Mouse (Mus musculus): ENCODE results near the gene Slc30a7. TPM values are rescaled to one million over a fixed set of nuclear protein-coding genes. Genes with fewer than 3 reads are reported as not detected.

Slc30a7 gene
- polyA plus RNA-seq, 1 experiment from 2014 or later, result 14.2 TPM

DNA sequence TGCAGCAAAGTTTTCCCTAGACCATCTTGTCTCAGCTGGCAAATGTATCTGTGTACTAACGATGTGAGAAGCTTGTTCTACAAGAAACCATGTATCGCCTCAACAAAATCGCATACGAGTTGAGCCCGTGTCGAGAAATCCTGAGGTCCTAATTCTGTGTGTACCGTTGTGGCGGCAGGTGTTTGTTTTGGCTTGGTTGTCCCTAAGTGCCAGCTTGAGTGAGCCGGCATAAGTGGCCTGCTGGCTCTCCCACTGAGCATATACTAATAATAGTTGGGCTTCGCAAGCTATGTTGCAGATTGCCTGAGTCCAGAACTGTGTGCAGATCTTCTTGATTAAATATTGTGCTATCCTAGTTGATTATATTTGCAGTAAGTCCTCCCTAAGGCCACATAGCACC lies 18.5 kb upstream of the Slc30a7 start:
- no peak overlapping the region for H3K9ac ChIP-seq (ENCODE audit: low read depth, low read length)
- H3K27ac ChIP-seq (ENCODE audit: low read length), result no peak overlapping the region
- no peak for ATAC-seq
- H3K27me3 ChIP-seq (ENCODE audit: control insufficient read depth, insufficient read depth, low read depth, low read length), result no peaks in the 10 kb centered on the region
- H3K4me3 ChIP-seq (ENCODE audit: low read depth, low read length), result no peak overlapping the region
- no peaks in the 10 kb centered on the region for H3K9me3 ChIP-seq (replicated peaks; ENCODE audit: control insufficient read depth, low read length, poor library complexity, severe bottlenecking)
- H3K4me1 ChIP-seq (ENCODE audit: control insufficient read depth, insufficient read depth, low read length), result no peaks in the 10 kb centered on the region
- H3K4me2 ChIP-seq (ENCODE audit: low read length), result no peak overlapping the region
- H3K36me3 ChIP-seq (ENCODE audit: control insufficient read depth, insufficient read depth, low read length), result no peaks in the 10 kb centered on the region; the same call in 1 of the 2 replicates
- WGBS, result 86% methylated on average over 10 of the region's 10 CpGs

DNA sequence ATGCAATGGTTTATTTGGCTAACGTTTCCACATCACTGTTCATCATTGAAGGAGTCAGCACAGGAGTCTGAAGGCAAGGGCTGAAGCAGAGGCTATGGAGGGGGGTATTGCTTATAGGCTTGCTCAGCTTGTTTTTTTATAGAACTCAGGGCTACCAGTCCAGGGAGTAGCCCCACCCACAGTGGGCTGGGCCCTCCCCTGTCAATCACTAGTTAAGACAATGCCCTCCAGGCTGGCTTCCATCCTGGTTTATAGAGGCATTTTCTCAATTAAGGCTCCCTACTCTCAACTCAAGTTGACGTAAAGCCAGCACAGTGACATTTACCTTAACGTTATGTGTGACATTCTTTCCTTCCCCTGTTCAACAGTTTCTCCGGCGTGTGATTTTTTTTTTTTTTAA lies 17.5 kb upstream of the Slc30a7 start:
- Histone ChIP-seq H3K4me1 (ENCODE audit: control insufficient read depth, insufficient read depth, low read length) (no peaks in the 10 kb centered on the region), H3K27ac (ENCODE audit: low read length) (no peak overlapping the region), H3K4me2 (ENCODE audit: low read length) (no peak overlapping the region), H3K9me3 (replicated peaks; ENCODE audit: control insufficient read depth, low read length, poor library complexity, severe bottlenecking) (no peaks in the 10 kb centered on the region), H3K4me3 (ENCODE audit: low read depth, low read length) (no peak overlapping the region), H3K36me3 (ENCODE audit: control insufficient read depth, insufficient read depth, low read length) (no peaks in the 10 kb centered on the region; the same call in 1 of the 2 replicates), H3K27me3 (ENCODE audit: control insufficient read depth, insufficient read depth, low read depth, low read length) (no peaks in the 10 kb centered on the region), H3K9ac (ENCODE audit: low read depth, low read length) (no peak overlapping the region)
- no peak for ATAC-seq
- WGBS, result 88% methylated on average over 5 of the region's 5 CpGs

DNA sequence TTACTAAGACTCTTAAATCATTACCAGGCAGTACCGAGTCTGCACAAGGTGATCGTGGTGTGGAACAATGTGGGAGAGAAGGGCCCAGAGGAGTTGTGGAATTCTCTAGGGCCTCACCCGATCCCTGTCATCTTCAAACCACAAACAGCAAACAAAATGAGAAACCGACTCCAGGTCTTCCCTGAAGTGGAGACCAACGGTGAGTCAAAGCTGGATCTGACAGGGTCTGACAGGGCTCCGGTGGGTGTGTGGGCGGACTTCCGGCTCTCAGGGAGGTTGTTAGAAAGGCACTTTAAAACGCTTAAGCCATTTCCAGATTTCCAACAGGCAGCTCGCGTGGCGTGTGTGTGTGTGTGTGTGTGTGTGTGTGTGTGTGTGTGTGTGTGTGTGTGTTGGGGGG lies 17.0 kb upstream of the Slc30a7 start:
- ATAC-seq, result no peak
- 91% methylated on average over 12 of the region's 12 CpGs for WGBS
- H3K27me3 ChIP-seq (ENCODE audit: control insufficient read depth, insufficient read depth, low read depth, low read length), result no peaks in the 10 kb centered on the region

DNA sequence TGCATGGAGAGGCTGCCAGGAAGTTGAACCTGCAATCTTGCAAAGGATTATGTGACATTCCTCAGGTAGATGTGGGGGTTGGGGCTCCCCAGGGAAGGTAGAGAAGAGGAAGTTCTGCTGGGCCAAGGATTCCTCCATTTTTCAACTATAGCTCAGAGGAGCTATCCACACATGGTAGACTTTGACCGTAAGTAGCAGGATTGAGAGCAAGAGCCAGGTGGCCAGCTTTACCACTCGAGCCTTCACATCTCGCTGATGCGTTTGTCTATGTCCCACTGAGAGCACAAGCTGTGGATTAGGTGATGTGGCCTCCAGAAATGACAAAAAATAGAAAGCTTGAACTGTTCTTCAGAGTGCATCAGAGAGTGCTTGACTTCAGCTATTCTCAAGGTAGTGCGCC lies 11.9 kb upstream of the Slc30a7 start:
- H3K4me2 ChIP-seq (ENCODE audit: low read length), result no peak overlapping the region
- no peak overlapping the region for H3K27ac ChIP-seq (ENCODE audit: low read length)
- ATAC-seq, result no peak
- H3K27me3 ChIP-seq (ENCODE audit: control insufficient read depth, insufficient read depth, low read depth, low read length), result no peaks in the 10 kb centered on the region
- H3K4me3 ChIP-seq (ENCODE audit: low read depth, low read length), result no peak overlapping the region
- no peaks in the 10 kb centered on the region for H3K4me1 ChIP-seq (ENCODE audit: control insufficient read depth, insufficient read depth, low read length)
- no peak overlapping the region for H3K9ac ChIP-seq (ENCODE audit: low read depth, low read length)
- WGBS, result 88% methylated on average over 5 of the region's 5 CpGs
- no peaks in the 10 kb centered on the region for H3K36me3 ChIP-seq (ENCODE audit: control insufficient read depth, insufficient read depth, low read length)
- no peaks in the 10 kb centered on the region for H3K9me3 ChIP-seq (replicated peaks; ENCODE audit: control insufficient read depth, low read length, poor library complexity, severe bottlenecking)

More for the DNA sequence above, 17.0 kb upstream of the Slc30a7 start:
- Histone ChIP-seq H3K4me2 (ENCODE audit: low read length) (no peak overlapping the region), H3K36me3 (ENCODE audit: control insufficient read depth, insufficient read depth, low read length) (no peaks in the 10 kb centered on the region; the same call in 1 of the 2 replicates), H3K9ac (ENCODE audit: low read depth, low read length) (no peak overlapping the region), H3K4me1 (ENCODE audit: control insufficient read depth, insufficient read depth, low read length) (no peaks in the 10 kb centered on the region), H3K9me3 (replicated peaks; ENCODE audit: control insufficient read depth, low read length, poor library complexity, severe bottlenecking) (no peaks in the 10 kb centered on the region), H3K27ac (ENCODE audit: low read length) (no peak overlapping the region), H3K4me3 (ENCODE audit: low read depth, low read length) (no peak overlapping the region)

DNA sequence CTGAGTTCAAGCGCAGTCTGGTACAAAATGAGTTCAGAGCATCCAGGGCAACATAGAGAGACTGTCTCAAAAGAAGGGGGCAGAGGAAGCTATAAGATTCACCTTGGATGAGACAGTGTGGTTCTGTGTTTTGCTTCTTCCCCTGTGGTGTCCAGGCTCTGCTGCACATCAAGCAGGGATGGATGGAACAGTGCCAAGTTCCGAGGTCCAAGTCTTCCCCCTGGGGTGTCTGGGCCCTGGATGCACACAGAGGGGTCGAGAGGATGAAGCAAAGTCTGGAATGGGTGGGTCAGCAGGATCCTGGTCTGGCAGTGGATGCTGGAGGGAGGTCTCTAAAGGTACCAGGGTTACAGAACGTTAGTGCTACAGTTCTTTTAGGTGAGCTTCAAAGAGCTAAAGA lies 11.4 kb upstream of the Slc30a7 start:
- no peaks in the 10 kb centered on the region for H3K4me1 ChIP-seq (ENCODE audit: control insufficient read depth, insufficient read depth, low read length)
- H3K9ac ChIP-seq (ENCODE audit: low read depth, low read length), result no peak overlapping the region
- no peaks in the 10 kb centered on the region for H3K36me3 ChIP-seq (ENCODE audit: control insufficient read depth, insufficient read depth, low read length)
- H3K27ac ChIP-seq (ENCODE audit: low read length), result no peak overlapping the region
- H3K27me3 ChIP-seq (ENCODE audit: control insufficient read depth, insufficient read depth, low read depth, low read length), result no peaks in the 10 kb centered on the region
- H3K9me3 ChIP-seq (replicated peaks; ENCODE audit: control insufficient read depth, low read length, poor library complexity, severe bottlenecking), result no peaks in the 10 kb centered on the region
- ATAC-seq, result no peak
- H3K4me3 ChIP-seq (ENCODE audit: low read depth, low read length), result no peak overlapping the region
- 71% methylated on average over 4 of the region's 4 CpGs for WGBS
- no peak overlapping the region for H3K4me2 ChIP-seq (ENCODE audit: low read length)

DNA sequence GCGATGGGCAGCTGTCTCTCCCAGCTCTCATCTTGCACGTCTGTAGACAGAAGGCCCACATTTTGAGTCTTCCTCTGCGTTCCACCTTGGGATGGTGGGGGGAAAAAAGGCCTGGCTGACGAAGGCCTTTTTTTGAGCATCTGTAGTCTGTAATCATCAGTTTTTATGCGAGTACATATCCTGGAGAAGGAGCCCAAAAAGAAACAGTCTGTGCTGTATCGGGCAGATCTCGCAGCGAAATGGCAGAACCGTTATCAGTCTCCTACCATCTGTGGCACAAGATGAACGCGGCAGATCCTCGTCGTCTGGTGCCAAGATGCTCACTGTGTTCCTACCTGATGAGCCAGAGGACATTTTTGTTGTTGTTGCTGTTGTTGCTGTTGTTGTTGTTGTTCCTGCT lies 8.9 kb upstream of the Slc30a7 start:
- H3K4me2 ChIP-seq (ENCODE audit: low read length), result no peak overlapping the region
- ATAC-seq, result no peak
- no peak overlapping the region for H3K4me3 ChIP-seq (ENCODE audit: low read depth, low read length)
- H3K9ac ChIP-seq (ENCODE audit: low read depth, low read length), result no peak overlapping the region
- H3K27ac ChIP-seq (ENCODE audit: low read length), result no peak overlapping the region
- no peaks in the 10 kb centered on the region for H3K9me3 ChIP-seq (replicated peaks; ENCODE audit: control insufficient read depth, low read length, poor library complexity, severe bottlenecking)
- WGBS, result 94% methylated on average over 13 of the region's 13 CpGs
- H3K36me3 ChIP-seq (ENCODE audit: control insufficient read depth, insufficient read depth, low read length), result no peaks in the 10 kb centered on the region
- no peaks in the 10 kb centered on the region for H3K27me3 ChIP-seq (ENCODE audit: control insufficient read depth, insufficient read depth, low read depth, low read length)
- no peaks in the 10 kb centered on the region for H3K4me1 ChIP-seq (ENCODE audit: control insufficient read depth, insufficient read depth, low read length)

DNA sequence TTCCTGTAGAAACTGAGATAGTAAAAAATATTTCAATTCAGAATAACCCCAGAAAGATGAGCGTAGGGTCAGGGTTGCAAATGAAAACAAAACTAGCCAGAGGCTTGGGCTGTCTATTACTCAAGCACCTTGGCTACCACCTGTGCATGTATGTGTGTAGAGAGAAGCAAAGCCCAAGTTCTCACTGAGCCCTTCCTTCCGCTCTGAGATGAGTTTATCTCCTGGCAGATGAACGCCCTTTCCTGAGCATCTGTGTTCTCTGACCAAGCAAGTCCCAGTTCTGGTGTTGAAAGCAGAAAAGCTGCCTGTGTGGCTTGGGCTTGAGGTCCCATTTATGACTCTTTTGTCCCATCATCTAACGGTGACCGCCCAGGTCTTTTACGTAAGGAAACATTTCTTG lies 7.7 kb upstream of the Slc30a7 start:
- Histone ChIP-seq H3K27ac (ENCODE audit: low read length) (no peak overlapping the region), H3K27me3 (ENCODE audit: control insufficient read depth, insufficient read depth, low read depth, low read length) (no peaks in the 10 kb centered on the region), H3K9ac (ENCODE audit: low read depth, low read length) (no peak overlapping the region), H3K4me1 (ENCODE audit: control insufficient read depth, insufficient read depth, low read length) (peaks cover 4% of the 10 kb centered on the region), H3K36me3 (ENCODE audit: control insufficient read depth, insufficient read depth, low read length) (no peaks in the 10 kb centered on the region), H3K4me3 (ENCODE audit: low read depth, low read length) (no peak overlapping the region), H3K9me3 (replicated peaks; ENCODE audit: control insufficient read depth, low read length, poor library complexity, severe bottlenecking) (no peaks in the 10 kb centered on the region), H3K4me2 (ENCODE audit: low read length) (no peak overlapping the region)
- no peak for ATAC-seq
- WGBS, result 97% methylated on average over 6 of the region's 6 CpGs

DNA sequence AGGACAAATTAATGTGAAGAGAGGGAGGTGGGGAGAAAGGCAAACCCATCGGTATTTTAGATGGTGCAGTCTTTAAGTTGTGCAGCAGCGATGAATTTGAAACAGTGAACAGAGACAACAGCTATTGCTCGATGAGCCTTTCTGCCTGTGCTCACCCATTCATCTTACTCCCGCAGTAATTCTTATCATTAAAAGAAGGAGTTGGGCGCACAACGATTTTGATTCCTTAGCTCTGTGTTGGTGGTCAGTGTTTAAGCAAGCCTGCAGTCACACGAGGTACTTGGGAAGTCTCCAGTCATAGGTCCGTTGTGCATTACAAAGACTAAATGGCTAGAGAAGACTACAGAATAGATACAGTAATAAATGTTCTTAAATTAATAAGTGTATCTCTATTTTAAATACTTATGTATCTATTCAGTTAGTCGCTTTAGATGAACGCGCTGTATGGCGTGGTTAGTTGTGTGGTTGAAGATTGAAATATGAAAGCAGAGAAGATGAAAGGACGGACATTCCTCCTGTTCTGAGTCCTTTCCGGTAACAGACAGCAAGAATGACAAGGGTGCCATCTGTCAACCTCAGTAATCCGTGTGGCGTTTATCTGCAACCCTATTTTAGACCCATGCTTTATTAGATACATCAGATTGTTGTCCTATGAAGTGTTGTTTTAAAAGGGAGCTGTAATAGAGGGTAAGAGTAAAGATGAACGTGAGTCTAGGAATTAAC lies 2.6 kb upstream of the Slc30a7 start:
- WGBS, result 73% methylated on average over 17 of the region's 17 CpGs
- no peak for ATAC-seq

DNA sequence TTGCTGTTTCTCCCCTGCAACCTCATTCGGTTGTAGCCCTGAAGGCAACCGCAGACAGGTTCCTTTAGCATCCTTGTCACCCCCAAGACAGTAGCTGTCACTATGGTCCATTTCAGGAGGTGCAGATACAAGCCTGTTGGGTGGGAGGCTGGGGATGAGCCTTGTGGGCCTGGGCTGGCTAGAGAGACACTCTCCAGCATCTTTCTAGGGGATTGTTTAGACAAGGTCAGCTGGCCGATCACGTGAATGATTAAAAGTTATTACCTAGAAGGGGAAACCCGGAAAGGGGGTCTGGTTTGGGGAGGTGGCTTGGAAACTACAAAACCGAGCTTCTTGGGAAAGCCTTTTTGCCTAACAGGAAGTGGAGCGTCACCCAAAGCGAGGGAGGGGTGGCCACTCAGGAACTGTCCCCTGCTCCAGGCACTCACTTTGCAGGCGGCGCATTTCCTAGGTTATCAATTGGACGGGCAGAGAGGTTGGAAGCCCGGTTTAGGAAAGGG lies 785 bp upstream of the Slc30a7 start:
- Histone ChIP-seq H3K9ac (ENCODE audit: low read depth, low read length) (peak overlapping the region; percentile 89), H3K36me3 (ENCODE audit: control insufficient read depth, insufficient read depth, low read length) (no peaks in the 10 kb centered on the region), H3K9me3 (replicated peaks; ENCODE audit: control insufficient read depth, low read length, poor library complexity, severe bottlenecking) (no peaks in the 10 kb centered on the region), H3K4me3 (ENCODE audit: low read depth, low read length) (peak overlapping the region; percentile 73), H3K4me1 (ENCODE audit: control insufficient read depth, insufficient read depth, low read length) (peaks cover 33% of the 10 kb centered on the region), H3K4me2 (ENCODE audit: low read length) (peak overlapping the region; percentile 80), H3K27ac (ENCODE audit: low read length) (peak overlapping the region; percentile 80), H3K27me3 (ENCODE audit: control insufficient read depth, insufficient read depth, low read depth, low read length) (no peaks in the 10 kb centered on the region)
- 0% methylated on average over 12 of the region's 12 CpGs for WGBS
- peak; percentile 78 for ATAC-seq

More for the DNA sequence above, 2.6 kb upstream of the Slc30a7 start:
- Histone ChIP-seq H3K27me3 (ENCODE audit: control insufficient read depth, insufficient read depth, low read depth, low read length) (no peaks in the 10 kb centered on the region), H3K4me2 (ENCODE audit: low read length) (peak overlapping the region; percentile 80), H3K27ac (ENCODE audit: low read length) (no peak overlapping the region), H3K4me1 (ENCODE audit: control insufficient read depth, insufficient read depth, low read length) (peaks cover 27% of the 10 kb centered on the region), H3K4me3 (ENCODE audit: low read depth, low read length) (no peak overlapping the region; the same call in none of the 2 replicates), H3K9me3 (replicated peaks; ENCODE audit: control insufficient read depth, low read length, poor library complexity, severe bottlenecking) (no peaks in the 10 kb centered on the region), H3K36me3 (ENCODE audit: control insufficient read depth, insufficient read depth, low read length) (no peaks in the 10 kb centered on the region), H3K9ac (ENCODE audit: low read depth, low read length) (peak overlapping the region; percentile 25; the same call in 1 of the 2 replicates)
